Mouse (Mus musculus) ES-E14 (cell line): ENCODE results near the gene Klf2.

ENCODE experiments used
- CHD2 ChIP-seq: IDR thresholded peaks from 2 replicates; pipeline ENCODE4 v1.6.1; 2014; ENCODE audit warnings: mild to moderate bottlenecking, low read depth, low read length, inconsistent platforms
- MAFK ChIP-seq: IDR thresholded peaks from 2 replicates; pipeline ENCODE4 v1.6.1; 2014; ENCODE audit warnings: mild to moderate bottlenecking, low read depth, low read length, inconsistent platforms; ENCODE audit not compliant: insufficient read depth
- ZC3H11A ChIP-seq: IDR thresholded peaks from 2 replicates; pipeline ENCODE4 v1.6.1; 2012; ENCODE audit warnings: low read depth, mild to moderate bottlenecking, inconsistent platforms, low read length, borderline replicate concordance
- ZNF384 ChIP-seq: IDR thresholded peaks from 2 replicates; pipeline ENCODE4 v1.6.1; 2012; ENCODE audit warnings: low read depth, low read length, inconsistent platforms

DNA sequence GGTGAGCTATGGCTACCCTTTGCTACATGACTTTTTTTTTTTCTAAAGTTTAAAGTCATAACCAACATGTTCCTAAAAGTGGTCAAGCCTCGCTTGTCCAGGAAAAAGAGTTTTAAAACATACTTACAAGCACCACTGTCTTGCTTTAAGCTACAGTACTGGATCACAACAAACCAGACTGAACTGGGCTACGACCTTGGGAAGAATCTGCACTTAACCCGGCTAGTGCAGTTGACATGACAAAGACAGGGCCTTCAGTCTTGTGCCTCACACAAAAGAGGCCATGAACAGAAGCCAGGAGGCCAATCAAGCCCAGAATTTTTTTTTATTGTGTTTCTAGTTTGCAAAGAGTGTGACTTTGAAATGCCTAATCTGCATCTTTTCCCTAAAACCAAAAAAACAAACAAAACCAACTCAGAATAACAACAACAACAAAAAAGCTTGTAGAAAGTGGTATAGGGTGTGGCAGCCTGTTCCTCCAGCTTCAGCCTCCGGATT lies 15.4 kb downstream of the Klf2 start:
- TF ChIP-seq ZC3H11A (no peak), MAFK (peak; percentile 61), ZNF384 (peak; percentile 82), CHD2 (peak; percentile 57; the same call in 1 of the 2 replicates)
